In the genomic region with DNA sequence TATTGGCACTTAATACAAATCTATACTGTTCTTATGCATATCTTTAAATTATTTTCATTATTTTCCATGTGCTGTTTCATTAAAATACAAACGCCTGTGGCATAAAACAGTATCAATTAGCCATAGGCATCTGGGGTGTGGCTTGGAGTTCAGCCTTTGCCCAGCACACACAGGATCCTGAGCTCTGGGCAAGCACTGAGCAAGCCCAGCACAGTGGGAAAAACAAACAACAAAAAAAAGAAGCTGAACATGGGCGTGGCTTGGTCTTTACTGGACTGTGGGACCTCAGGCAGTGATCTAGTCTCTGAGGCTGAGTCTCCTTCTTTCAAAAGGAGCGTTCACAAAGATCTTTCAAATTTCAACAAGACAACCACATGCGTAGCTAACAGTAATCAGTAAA, we compare ENCODE assay signal across 13 mouse cellular contexts.
"Had no signal": no experiment of that assay in that cellular context is flagged by ENCODE, and none has a peak within 500 bp of the region (broad histone marks: within the 10 kb centered on the region; RNA-seq: fewer than 3 reads in every experiment).

No protein-coding gene starts in this region.

- H3K4me3 ChIP-seq: hindbrain, embryonic 15.5 days; left cerebral cortex, adult 2 months; limb, embryonic 10.5 days; myocyte; neural tube, embryonic 15.5 days had no signal

- H3K4me2 ChIP-seq: hindbrain, embryonic 15.5 days; neural tube, embryonic 15.5 days had no signal

- DNase-seq: kidney, adult 18-20 months; kidney, postnatal 10 days; lung, adult 2 months; lung, postnatal 36 days; right cerebral cortex, postnatal 4 days; spleen, adult 18-20 months; thymus, postnatal 36 days had no signal

- H3K27me3 ChIP-seq: hindbrain, embryonic 15.5 days; neural tube, embryonic 15.5 days had no signal

- H3K9ac ChIP-seq: hindbrain, embryonic 15.5 days; neural tube, embryonic 15.5 days had no signal

- H3K9me3 ChIP-seq: hindbrain, embryonic 15.5 days; limb, embryonic 10.5 days; neural tube, embryonic 15.5 days had no signal

- H3K36me3 ChIP-seq: hindbrain, embryonic 15.5 days; limb, embryonic 10.5 days; neural tube, embryonic 15.5 days had no signal

- H3K27ac ChIP-seq: hindbrain, embryonic 15.5 days; left cerebral cortex, adult 2 months; limb, embryonic 10.5 days; neural tube, embryonic 15.5 days had no signal

- ATAC-seq: lung, postnatal 0 days had no signal
